Comparison of ENCODE assay signal across 8 mouse cellular contexts in genomic region chr10:13982769-13983381, GRCm38 (mm10). TPM values are rescaled to one million over a fixed set of nuclear protein-coding genes. Genes with fewer than 3 reads are reported as not detected.
DNase-seq lines count a peak whose midpoint lies in the region; ATAC-seq and TF ChIP-seq lines count a peak whose summit lies in the region.

No protein-coding gene starts in this region.

- peak; percentile 26 for DNase-seq in 3T3-L1 (ENCODE audit: low read depth, low spot score)
- DNase-seq in kidney, postnatal 0 days (ENCODE audit: low spot score), result peak; percentile 92
- peak; percentile 82 to 84 for DNase-seq in spleen, postnatal 36 days (ENCODE audit: low spot score in 2 of 2)

- H3ac ChIP-seq in myocyte (ENCODE audit: control insufficient read depth, insufficient read length), result no peak overlapping the region

- peak overlapping the region; percentile 82 for H3K9ac ChIP-seq in heart, embryonic 13.5 days
- H3K9ac ChIP-seq in kidney, postnatal 0 days (ENCODE audit: low read depth, low read length), result peak overlapping the region; percentile 63
- H3K9ac ChIP-seq in liver, embryonic 12.5 days, result peak overlapping the region; percentile 72

- H3K79me2 ChIP-seq in myocyte (ENCODE audit: control insufficient read depth, insufficient read depth), result peaks cover 80% of the 10 kb centered on the region

- H3K36me3 ChIP-seq in heart, embryonic 13.5 days, result 0 out of 2 replicates have a peak, but pooled peaks cover 4% of the 10 kb centered on the region
- H3K36me3 ChIP-seq in kidney, postnatal 0 days (ENCODE audit: insufficient read depth, low read length), result no peaks in the 10 kb centered on the region
- no peaks in the 10 kb centered on the region for H3K36me3 ChIP-seq in liver, embryonic 12.5 days
- no peaks in the 10 kb centered on the region for H3K36me3 ChIP-seq in myocyte (ENCODE audit: control insufficient read depth, insufficient read depth)

- no peak for TF ChIP-seq CTCF in bone marrow macrophage, adult 2 months (IDR thresholded peaks at IDR 0.05; ENCODE audit: low read depth, low read length)
- TF ChIP-seq CTCF in kidney, postnatal 0 days (IDR thresholded peaks at IDR 0.05; ENCODE audit: low read depth), result 0 out of 2 replicates have a peak, but pooled peaks have one; percentile 6

- peaks cover 20% of the 10 kb centered on the region for H3K4me1 ChIP-seq in bone marrow macrophage, adult 2 months (ENCODE audit: control insufficient read depth, insufficient read depth, low read length)
- H3K4me1 ChIP-seq in heart, embryonic 13.5 days, result peaks cover 40% of the 10 kb centered on the region
- H3K4me1 ChIP-seq in kidney, postnatal 0 days (replicated peaks; ENCODE audit: insufficient read depth, low read length), result 0 out of 2 replicates have a peak, but pooled peaks cover 2% of the 10 kb centered on the region
- H3K4me1 ChIP-seq in liver, embryonic 12.5 days, result peaks cover 17% of the 10 kb centered on the region

- H3K27ac ChIP-seq in bone marrow macrophage, adult 2 months (ENCODE audit: insufficient read depth, low read depth, low read length), result peak overlapping the region; percentile 94
- H3K27ac ChIP-seq in heart, embryonic 13.5 days (replicated peaks), result peak overlapping the region; percentile 95
- peak overlapping the region; percentile 86 for H3K27ac ChIP-seq in kidney, postnatal 0 days
- H3K27ac ChIP-seq in liver, embryonic 12.5 days, result peak overlapping the region; percentile 86

- no peaks in the 10 kb centered on the region for H3K9me3 ChIP-seq in heart, embryonic 13.5 days
- no peaks in the 10 kb centered on the region for H3K9me3 ChIP-seq in kidney, postnatal 0 days (replicated peaks; ENCODE audit: low read length)
- no peaks in the 10 kb centered on the region for H3K9me3 ChIP-seq in liver, embryonic 12.5 days (replicated peaks)

- H3K4me3 ChIP-seq in bone marrow macrophage, adult 2 months (ENCODE audit: insufficient read depth, low read length), result peak overlapping the region; percentile 68
- H3K4me3 ChIP-seq in heart, embryonic 13.5 days, result peak overlapping the region; percentile 66
- peak overlapping the region; percentile 38 for H3K4me3 ChIP-seq in kidney, postnatal 0 days (replicated peaks; ENCODE audit: low read depth, low read length)
- peak overlapping the region; percentile 67 for H3K4me3 ChIP-seq in liver, embryonic 12.5 days
- H3K4me3 ChIP-seq in myocyte, result peak overlapping the region; percentile 22

- WGBS in heart, embryonic 13.5 days, result under 1% methylated on average over 34 of the region's 34 CpGs
- WGBS in kidney, postnatal 0 days, result 2% methylated on average over 32 of the region's 34 CpGs
- WGBS in liver, embryonic 12.5 days (ENCODE audit: insufficient replicate concordance), result 4% methylated on average over 34 of the region's 34 CpGs

- H3K4me2 ChIP-seq in heart, embryonic 13.5 days, result peak overlapping the region; percentile 79
- H3K4me2 ChIP-seq in kidney, postnatal 0 days (ENCODE audit: low read length), result peak overlapping the region; percentile 69
- H3K4me2 ChIP-seq in liver, embryonic 12.5 days, result peak overlapping the region; percentile 82
- peak overlapping the region; percentile 81 for H3K4me2 ChIP-seq in myocyte (ENCODE audit: low read depth)

- no peak for TF ChIP-seq POLR2A in bone marrow macrophage, adult 2 months (IDR thresholded peaks at IDR 0.05; ENCODE audit: borderline replicate concordance, low read depth, low read length)
- TF ChIP-seq POLR2A in myocyte (IDR thresholded peaks at IDR 0.05; ENCODE audit: insufficient read length, low read depth), result peak; percentile 24

- ATAC-seq in erythroblast, adult 5-6 weeks (replicated peaks; ENCODE audit: low FRiP score, poor library complexity, severe bottlenecking), result 0 out of 2 replicates have a peak, but pooled peaks have one; percentile 39
- peak; percentile 63 for ATAC-seq in heart, embryonic 13.5 days (ENCODE audit: extremely low read depth, insufficient number of reproducible peaks, low FRiP score, low TSS enrichment)
- ATAC-seq in kidney, postnatal 0 days (replicated peaks; ENCODE audit: low FRiP score, low read depth), result peak; percentile 93
- ATAC-seq in liver, embryonic 12.5 days, result peak; percentile 87

- no peaks in the 10 kb centered on the region for H3K27me3 ChIP-seq in heart, embryonic 13.5 days (replicated peaks)
- no peaks in the 10 kb centered on the region for H3K27me3 ChIP-seq in kidney, postnatal 0 days (ENCODE audit: insufficient read depth, low read length)
- no peaks in the 10 kb centered on the region for H3K27me3 ChIP-seq in liver, embryonic 12.5 days (replicated peaks)
- H3K27me3 ChIP-seq in myocyte (ENCODE audit: control insufficient read depth, insufficient read depth, insufficient read length), result no peaks in the 10 kb centered on the region

TF ChIP-seq in myocyte, 11 proteins besides CTCF, POLR2A, EP300 and RAD21:
- TF ChIP-seq MYOD1 (IDR thresholded peaks at IDR 0.05; ENCODE audit: control insufficient read depth in 1 of 3, insufficient read length in 2 of 3, low read depth in 2 of 3) (peak in 1 of 3 experiments; percentile 50), CEBPB (IDR thresholded peaks at IDR 0.05; ENCODE audit: insufficient read depth, poor library complexity, severe bottlenecking) (peak; percentile 83), MYOG (IDR thresholded peaks at IDR 0.05; ENCODE audit: control insufficient read depth in 1 of 3, insufficient read depth in 1 of 3, insufficient read length in 2 of 3, low read depth in 2 of 3) (no peak)

RNA-seq across cellular contexts. Expression of gene Hivep2, which starts 17.0 kb away (rescaled TPM):
- 1.4 and 1.6 TPM in 2 replicates for polyA plus RNA-seq in bone marrow macrophage, adult 2 months (2012; ENCODE audit: insufficient read depth, insufficient read length, missing spikeins)
- 0.21 TPM in 1 of 2 replicates, not detected in the other for total RNA-seq in erythroblast, adult 5-6 weeks (2015; ENCODE audit: low replicate concordance)
- 0.51 and 0.56 TPM in 2 replicates for total RNA-seq in erythroblast, adult 5-6 weeks (2017; ENCODE audit: low replicate concordance)
- 3.8 and 4.2 TPM in 2 replicates for polyA plus RNA-seq in heart, embryonic 13.5 days (2015; fragmentation: Nextera tagmentation; extraction: Ambion mirVana)
- polyA plus RNA-seq in kidney, postnatal 0 days (2015; fragmentation: Nextera tagmentation; extraction: Ambion mirVana), result 3.4 and 4.2 TPM in 2 replicates
- 0.81 and 1.0 TPM in 2 replicates for polyA plus RNA-seq in liver, embryonic 12.5 days (2016; fragmentation: Nextera tagmentation; extraction: Ambion mirVana)
- 9.6 TPM for polyA plus RNA-seq in myocyte (2012; fragmentation: generic; extraction: Trizol)

Comparison
In these comparisons a context has a peak if more than half of its experiments do, and no peak if none do; other contexts are left out.
1. Peak in every context shown above with its lines: DNase-seq, ATAC-seq, H3K4me3 ChIP-seq and H3K27ac ChIP-seq.
2. DNase-seq: peak in every context shown above with its lines; median percentile 92 in kidney, postnatal 0 days; 83 in spleen, postnatal 36 days; 26 in 3T3-L1.
3. ATAC-seq: peak in every context shown above with its lines; median percentile 93 in kidney, postnatal 0 days; 87 in liver, embryonic 12.5 days; 63 in heart, embryonic 13.5 days; 39 in erythroblast, adult 5-6 weeks.